Mouse (Mus musculus) bone marrow, adult 2 months (tissue): Measurements from ENCODE around the gene Clip2. TPM values are rescaled to one million over a fixed set of nuclear protein-coding genes. Genes with fewer than 3 reads are reported as not detected.

Experiments used
- H3K27ac ChIP-seq: fragments of 200-500 bp; 2 replicates; pipeline ENCODE4 v1.5.1; 2012; ENCODE audit warnings: low read depth, mild to moderate bottlenecking, control low read depth, inconsistent platforms, low read length; ENCODE audit not compliant: control insufficient read depth, poor library complexity, insufficient read depth
- H3K4me1 ChIP-seq: fragments of 200-500 bp; 2 replicates; pipeline ENCODE4 v1.6.1; 2011; ENCODE audit warnings: low read length; ENCODE audit not compliant: control insufficient read depth, insufficient read depth
- H3K4me3 ChIP-seq: fragments of 200-500 bp; replicated peaks from 2 replicates; pipeline ENCODE3; 2011; ENCODE audit warnings: mild to moderate bottlenecking, low read depth, low read length, control low read depth; ENCODE audit not compliant: control insufficient read depth
- CTCF ChIP-seq: fragments of 200-500 bp; IDR thresholded peaks from 2 replicates; pipeline ENCODE4 v1.5.1; 2011; ENCODE audit warnings: low read length, control low read depth; ENCODE audit not compliant: control insufficient read depth, insufficient read depth
- POLR2A ChIP-seq: fragments of 200-500 bp; IDR thresholded peaks from 2 replicates; pipeline ENCODE4 v1.6.1; 2011; ENCODE audit warnings: low read depth, mild to moderate bottlenecking, control low read depth, low read length, borderline replicate concordance; ENCODE audit not compliant: control insufficient read depth
- WGBS: fragments of 180-500 bp; shearing (Covaris S2); methylation state at CpG from one replicate; pipeline ENCODE4 v1.1.7; 2018; 5-methylcytosine and 5-hydroxymethylcytosine counted together
- polyA plus RNA-seq: library from polyadenylated mRNA; stranded (reverse); fragments of >200 nt; gene quantifications from 2 replicates; pipeline ENCODE4 v1.2.4, GENCODE M21; 2011; ENCODE audit warnings: low replicate concordance; ENCODE audit not compliant: missing spikeins, insufficient read depth, insufficient read length

The Clip2 gene
- polyA plus RNA-seq, 1 experiment: 5.6 TPM

DNA sequence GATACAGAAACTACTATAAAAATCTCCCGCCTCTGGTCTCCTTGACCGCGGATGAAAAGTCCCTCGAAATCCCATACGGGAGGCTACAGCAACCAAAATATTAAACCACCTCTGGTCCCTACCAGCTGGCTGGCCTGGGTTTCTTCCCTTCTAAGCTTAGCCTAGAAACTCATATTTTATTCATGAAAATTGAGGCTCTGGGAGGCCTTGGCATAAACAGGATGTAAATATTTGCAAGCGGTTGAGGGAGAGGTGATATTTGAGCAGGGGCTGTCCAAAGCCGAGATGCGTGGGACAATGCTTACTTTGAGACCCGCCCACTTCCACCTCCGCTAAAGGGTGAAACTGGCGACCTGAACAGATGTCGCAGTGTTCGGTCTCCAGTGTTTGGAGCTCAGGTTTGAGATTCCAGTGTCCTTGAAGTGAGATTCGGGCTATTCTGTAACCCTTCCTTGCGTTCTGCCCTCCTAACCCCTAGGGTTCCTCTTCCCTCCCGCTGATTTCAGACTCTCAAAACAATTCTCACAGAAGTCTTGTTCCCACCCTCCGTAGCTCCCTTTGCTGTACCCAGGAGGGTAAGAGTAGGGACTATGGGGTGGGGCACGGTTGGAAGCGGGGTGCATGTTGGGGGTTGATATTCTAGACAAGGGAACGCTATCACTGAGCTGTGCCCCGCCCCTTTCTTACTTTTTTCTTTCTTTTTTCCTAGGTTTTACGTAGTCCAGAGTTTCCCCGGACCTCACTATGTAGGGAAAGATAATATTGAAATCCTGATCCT is 19.7 kb upstream of the Clip2 start:
- peak overlapping the region; percentile 61 for H3K4me3 ChIP-seq
- WGBS: under 1% methylated on average over 23 of the region's 23 CpGs
- no peaks in the 10 kb centered on the region; the same call in 1 of the 2 replicates for H3K4me1 ChIP-seq
- TF ChIP-seq CTCF: no peak
- no peak for TF ChIP-seq POLR2A
- H3K27ac ChIP-seq: 0 out of 2 replicates have a peak overlapping the region, but pooled peaks have one; percentile 10

GRCm38 (mm10) chr5:134568964-134569491 is 16.8 kb upstream of the Clip2 start:
- no peak for TF ChIP-seq POLR2A
- TF ChIP-seq CTCF: no peak
- Histone ChIP-seq H3K4me3 (no peak overlapping the region), H3K4me1 (no peaks in the 10 kb centered on the region; the same call in 1 of the 2 replicates), H3K27ac (no peak overlapping the region)
- WGBS: 31% methylated on average over 8 of the region's 8 CpGs

DNA sequence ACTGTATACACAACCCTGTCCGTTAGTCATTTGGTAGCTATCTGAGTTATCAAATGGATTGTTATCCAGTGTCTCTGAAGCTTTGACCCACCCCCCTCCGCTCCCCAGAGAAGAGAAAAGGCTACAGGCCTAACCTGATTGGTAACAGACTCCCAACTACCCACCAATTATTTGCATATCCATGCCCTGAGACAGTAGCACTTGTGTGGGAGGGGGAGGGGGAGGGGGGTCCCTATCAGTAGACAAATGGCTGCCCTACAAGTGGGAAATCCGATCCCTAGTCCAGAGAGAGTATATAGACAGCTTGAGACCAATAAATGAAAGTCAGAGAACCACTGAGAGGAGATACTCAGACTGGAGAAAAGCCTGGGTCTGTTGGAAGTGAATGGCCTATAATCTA is 15.8 kb upstream of the Clip2 start:
- H3K4me3 ChIP-seq: no peak overlapping the region
- H3K27ac ChIP-seq: no peak overlapping the region
- WGBS: 85% methylated on average over 3 of the region's 3 CpGs
- no peaks in the 10 kb centered on the region; the same call in 1 of the 2 replicates for H3K4me1 ChIP-seq
- TF ChIP-seq CTCF (no peak), POLR2A (no peak)

DNA sequence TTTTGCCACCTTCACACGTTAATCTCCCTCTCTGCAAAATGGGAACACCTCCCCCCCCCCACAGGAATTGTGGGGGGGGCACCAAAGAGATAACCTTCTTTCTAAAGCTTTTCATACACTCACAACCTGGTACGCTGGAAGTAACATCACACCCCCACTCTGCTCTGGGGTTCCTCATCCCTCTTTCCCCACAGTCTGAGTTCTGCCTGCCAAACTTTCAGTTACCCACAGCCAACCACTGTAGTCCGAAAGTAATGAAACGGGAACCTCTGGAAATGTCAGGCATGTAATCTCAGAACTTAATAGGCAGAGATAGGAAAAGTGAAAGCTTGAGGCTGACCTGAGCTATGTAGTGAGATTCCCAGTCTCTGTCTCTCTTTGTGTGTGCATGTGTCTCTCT is 15.2 kb upstream of the Clip2 start:
- TF ChIP-seq CTCF (no peak), POLR2A (no peak)
- WGBS: 79% methylated on average over 4 of the region's 4 CpGs
- H3K4me3 ChIP-seq: no peak overlapping the region
- H3K4me1 ChIP-seq: no peaks in the 10 kb centered on the region; the same call in 1 of the 2 replicates
- no peak overlapping the region for H3K27ac ChIP-seq

- TF ChIP-seq CTCF: no peak
- no peak for TF ChIP-seq POLR2A
- Histone ChIP-seq H3K4me1 (no peaks in the 10 kb centered on the region), H3K4me3 (no peak overlapping the region), H3K27ac (no peak overlapping the region)
- WGBS: 75% methylated on average over 6 of the region's 6 CpGs
These were observed 13.5 kb upstream of the Clip2 start for GRCm38 (mm10) chr5:134565696-134566095.

GRCm38 (mm10) chr5:134564272-134564671 is 12.0 kb upstream of the Clip2 start:
- no peak overlapping the region for H3K27ac ChIP-seq
- H3K4me1 ChIP-seq: no peaks in the 10 kb centered on the region
- WGBS: 86% methylated on average over 2 of the region's 2 CpGs
- no peak for TF ChIP-seq POLR2A
- no peak for TF ChIP-seq CTCF
- no peak overlapping the region for H3K4me3 ChIP-seq

- H3K4me3 ChIP-seq: no peak overlapping the region
- 85% methylated on average over 16 of the region's 16 CpGs for WGBS
- H3K4me1 ChIP-seq: no peaks in the 10 kb centered on the region; the same call in 1 of the 2 replicates
- TF ChIP-seq POLR2A: no peak
- TF ChIP-seq CTCF: no peak
- H3K27ac ChIP-seq: no peak overlapping the region
These were observed 8.4 kb upstream of the Clip2 start for GRCm38 (mm10) chr5:134560450-134561171.

DNA sequence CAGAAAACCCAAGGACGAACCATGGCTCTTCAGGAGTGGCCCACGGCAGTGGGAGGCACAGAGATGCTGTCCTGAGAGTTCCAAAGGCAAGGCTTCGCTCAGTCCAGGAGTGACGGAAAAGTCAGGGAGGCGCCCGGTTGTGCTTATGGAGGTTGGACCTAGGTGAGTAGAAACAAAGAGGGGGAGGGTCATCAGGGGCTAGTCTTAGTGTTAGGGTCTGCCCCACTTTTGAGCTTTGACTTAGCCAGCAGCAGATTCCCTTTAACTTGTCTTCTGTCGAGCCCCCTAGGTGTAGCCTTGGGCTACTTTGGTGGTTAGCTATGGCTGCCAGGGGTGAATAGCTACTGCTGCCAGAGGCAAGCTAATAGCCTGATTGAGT is 7.8 kb upstream of the Clip2 start, which contains the start of gene Syna:
Gene Syna (minus strand): TSS at position 101 of the 379 bp plus-strand sequence.
- TF ChIP-seq CTCF: no peak
- no peak for TF ChIP-seq POLR2A
- no peak within 1 kb of the TSS for H3K4me3 ChIP-seq
- H3K27ac ChIP-seq: no peak within 1 kb of the TSS
- 84% methylated on average over 7 of the region's 7 CpGs for WGBS
- H3K4me1 ChIP-seq: no peaks in the 10 kb centered on the region; the same call in 1 of the 2 replicates
